Mouse (Mus musculus) heart, embryonic 11.5 days (tissue): Measurements from ENCODE around the gene Vmn1r226. TPM values are rescaled to one million over a fixed set of nuclear protein-coding genes. Genes with fewer than 3 reads are reported as not detected.

ENCODE experiments used
- ATAC-seq: fragments of 200-750 bp; cut with Nextera tagmentation; replicated peaks from 2 replicates; pipeline ENCODE4 v1.8.0; 2017; ENCODE audit warnings: moderate library complexity; ENCODE audit not compliant: insufficient number of reproducible peaks, low FRiP score, low TSS enrichment
- H3K27ac ChIP-seq: fragments of 300-500 bp; sonication (generic); 2 replicates; pipeline ENCODE4 v1.5.1; 2014; ENCODE audit warnings: mild to moderate bottlenecking, low read depth, low read length
- H3K27me3 ChIP-seq: fragments of 300-500 bp; sonication (generic); 2 replicates; pipeline ENCODE4 v1.6.1; 2014; ENCODE audit warnings: mild to moderate bottlenecking, low read length, mixed read lengths; ENCODE audit not compliant: control insufficient read depth, insufficient read depth
- H3K36me3 ChIP-seq: fragments of 300-500 bp; sonication (generic); 2 replicates; pipeline ENCODE4 v1.6.1; 2014; ENCODE audit warnings: mild to moderate bottlenecking, low read length, moderate library complexity, mixed read lengths; ENCODE audit not compliant: control insufficient read depth, insufficient read depth
- H3K4me1 ChIP-seq: fragments of 300-500 bp; sonication (generic); 2 replicates; pipeline ENCODE4 v1.6.1; 2014; ENCODE audit warnings: low read length; ENCODE audit not compliant: control insufficient read depth, insufficient read depth
- H3K4me2 ChIP-seq: fragments of 300-500 bp; sonication (generic); 2 replicates; pipeline ENCODE4 v1.6.1; 2014; ENCODE audit warnings: mild to moderate bottlenecking, moderate library complexity
- H3K4me3 ChIP-seq: fragments of 300-500 bp; sonication (generic); 2 replicates; pipeline ENCODE4 v1.5.1; 2014; ENCODE audit warnings: low read depth, low read length
- H3K9ac ChIP-seq: fragments of 300-500 bp; sonication (generic); 2 replicates; pipeline ENCODE4 v1.6.1; 2014; ENCODE audit warnings: mild to moderate bottlenecking, low read depth, low read length, moderate library complexity
- H3K9me3 ChIP-seq: fragments of 300-500 bp; sonication (generic); replicated peaks from 2 replicates; pipeline ENCODE4 v1.6.1; 2016; ENCODE audit warnings: low read length; ENCODE audit not compliant: control insufficient read depth
- WGBS: fragments of 180-500 bp; shearing (Covaris S2); extraction: QIAGEN DNeasy Blood & Tissue Kit; methylation state at CpG from one replicate; pipeline ENCODE4 v1.1.7; 2014; ENCODE audit not compliant: insufficient replicate concordance; 5-methylcytosine and 5-hydroxymethylcytosine counted together
- polyA plus RNA-seq: library from polyadenylated mRNA; unstranded; fragments of >200 nt; fragmentation: Nextera tagmentation; extraction: Ambion mirVana; gene quantifications from 2 replicates; pipeline ENCODE4 v1.2.1, GENCODE M21; 2014

Vmn1r226 gene
- polyA plus RNA-seq: not detected in 2 replicates

GRCm38 (mm10) chr17:20682543-20682942 lies at the start of gene Vmn1r226:
Vmn1r226 (plus strand) TSS chr17:20682843.
- peaks cover 3% of the 10 kb centered on the region; the same call in 1 of the 2 replicates for H3K9me3 ChIP-seq

GRCm38 (mm10) chr17:20729543-20729942 lies 46.9 kb downstream of the Vmn1r226 start, which contains the start of gene Vmn1r227:
Vmn1r227 (plus strand) TSS chr17:20729843.
- H3K4me2 ChIP-seq: no peak within 1 kb of the TSS
- H3K9me3 ChIP-seq: 0 out of 2 replicates have a peak, but pooled peaks cover 4% of the 10 kb centered on the region
- no peak within 1 kb of the TSS for H3K27ac ChIP-seq
- no peak within 1 kb of the TSS for H3K9ac ChIP-seq
- WGBS: 29% methylated on average over 1 of the region's 1 CpGs
- no peaks in the 10 kb centered on the region for H3K27me3 ChIP-seq
- H3K4me1 ChIP-seq: no peaks in the 10 kb centered on the region
- no peaks in the 10 kb centered on the region for H3K36me3 ChIP-seq
- ATAC-seq: no peak
- H3K4me3 ChIP-seq: no peak within 1 kb of the TSS

More at GRCm38 (mm10) chr17:20682543-20682942, at the start of gene Vmn1r226:
- no peak for ATAC-seq
- Histone ChIP-seq H3K27ac (no peak within 1 kb of the TSS), H3K4me1 (no peaks in the 10 kb centered on the region), H3K27me3 (no peaks in the 10 kb centered on the region), H3K4me3 (no peak within 1 kb of the TSS), H3K4me2 (no peak within 1 kb of the TSS), H3K9ac (no peak within 1 kb of the TSS), H3K36me3 (no peaks in the 10 kb centered on the region)

Other genes starting within 250 kb of the Vmn1r226 start
- not detected in 2 replicates for gene Vmn2r108, start 201.5 kb upstream of the Vmn1r226 start, polyA plus RNA-seq
- gene Vmn1r225, start 184.7 kb upstream of the Vmn1r226 start, polyA plus RNA-seq: not detected in 2 replicates
- gene Vmn2r109, start 118.1 kb upstream of the Vmn1r226 start, polyA plus RNA-seq: not detected in 2 replicates
- gene Vmn2r110, start 86.4 kb upstream of the Vmn1r226 start, polyA plus RNA-seq: 0.06 TPM in 1 of 2 replicates, not detected in the other
- not detected in 2 replicates for gene Fpr-rs3, start 58.0 kb upstream of the Vmn1r226 start, polyA plus RNA-seq
- gene Vmn1r227, start 47.0 kb downstream of the Vmn1r226 start, polyA plus RNA-seq: not detected in 2 replicates
- gene Vmn1r228, start 103.3 kb downstream of the Vmn1r226 start, polyA plus RNA-seq: not detected in 2 replicates
- gene Vmn1r229, start 128.7 kb downstream of the Vmn1r226 start, polyA plus RNA-seq: 0.03 TPM in 1 of 2 replicates, not detected in the other
- gene Vmn1r230, start 157.6 kb downstream of the Vmn1r226 start, polyA plus RNA-seq: not detected in 2 replicates
- gene Vmn1r231, start 222.2 kb downstream of the Vmn1r226 start, polyA plus RNA-seq: not detected in 2 replicates
- gene Vmn1r232, start 236.9 kb downstream of the Vmn1r226 start, polyA plus RNA-seq: not detected in 2 replicates